Mouse (Mus musculus) macrophage (primary cell): ENCODE measurements around the gene Smim27. TPM values are rescaled to one million over a fixed set of nuclear protein-coding genes. Genes with fewer than 3 reads are reported as not detected.

ENCODE experiments used
- polyA plus RNA-seq: library from polyadenylated mRNA; stranded (reverse); fragments of 250-400 nt; gene quantifications from 3 replicates; pipeline ENCODE4 v1.2.4, GENCODE M21; 2018; ENCODE audit warnings: inconsistent platforms

The Smim27 gene
- polyA plus RNA-seq, 1 experiment from 2014 or later = 0.82 TPM

Other genes starting within 250 kb of the Smim27 start
- 35.1 to 41.5 TPM (median 40.7 TPM) in 3 replicates for gene Aco1, start 126.5 kb upstream of the Smim27 start, polyA plus RNA-seq
- gene Ddx58, start 29.8 kb upstream of the Smim27 start, polyA plus RNA-seq = 54.8 to 145 TPM (median 63.2 TPM) in 3 replicates
- 31.6 to 53.7 TPM (median 31.7 TPM) in 3 replicates for gene Topors, start 271 bp downstream of the Smim27 start, polyA plus RNA-seq
- 20.0 to 125 TPM (median 65.2 TPM) in 3 replicates for gene Ndufb6, start 9.8 kb downstream of the Smim27 start, polyA plus RNA-seq
- 0.08 TPM in 1 of 3 replicates, not detected in the others for gene Tmem215, start 202.6 kb downstream of the Smim27 start, polyA plus RNA-seq